Mouse (Mus musculus): ENCODE results near the gene Tcte1.

The Tcte1 gene

GRCm38 (mm10) chr17:45511757-45512156, 11.5 kb upstream of the Tcte1 start:
- in situ Hi-C loops (cut with MboI, MseI), result loop anchor here in 1 of 2 experiments (10.0 kb wide), 1 partner anchor 237 kb away; no protein-coding TSS in a partner anchor

- in situ Hi-C loops (cut with MboI, MseI), result loop anchor here in 1 of 2 experiments (10.0 kb wide), 1 partner anchor 240 kb away; no protein-coding TSS in a partner anchor
Observed at GRCm38 (mm10) chr17:45515204-45515726, 8.0 kb upstream of the Tcte1 start.

GRCm38 (mm10) chr17:45515806-45516205, 7.4 kb upstream of the Tcte1 start:
- in situ Hi-C loops (cut with MboI, MseI), result loop anchor here in 1 of 2 experiments (10.0 kb wide), 1 partner anchor 241 kb away; no protein-coding TSS in a partner anchor

GRCm38 (mm10) chr17:45516488-45516887, 6.7 kb upstream of the Tcte1 start:
- in situ Hi-C loops (cut with MboI, MseI), result loop anchor here in 1 of 2 experiments (10.0 kb wide), 1 partner anchor 242 kb away; no protein-coding TSS in a partner anchor

DNA sequence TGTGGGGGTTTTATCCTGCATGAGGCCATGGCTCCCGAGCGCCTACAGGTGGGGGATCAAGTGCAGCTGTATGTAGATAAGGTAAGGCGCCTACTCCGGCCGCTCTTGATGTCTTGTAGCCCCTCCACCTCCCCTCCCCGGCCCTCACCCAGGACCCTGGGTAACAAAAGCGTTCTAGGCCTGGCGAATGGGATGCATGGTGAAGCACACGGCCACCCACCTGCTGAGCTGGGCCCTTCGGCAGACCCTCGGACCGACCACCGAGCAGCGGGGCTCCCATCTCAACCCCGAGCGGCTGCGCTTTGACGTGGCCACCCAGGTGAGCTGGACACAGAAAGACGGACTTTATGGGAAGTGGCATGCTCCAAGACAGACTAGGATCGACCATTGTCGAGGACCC, 6.1 kb upstream of the Tcte1 start:
- in situ Hi-C loops (cut with MboI, MseI), result loop anchor here in 1 of 2 experiments (10.0 kb wide), 1 partner anchor 242 kb away; no protein-coding TSS in a partner anchor

DNA sequence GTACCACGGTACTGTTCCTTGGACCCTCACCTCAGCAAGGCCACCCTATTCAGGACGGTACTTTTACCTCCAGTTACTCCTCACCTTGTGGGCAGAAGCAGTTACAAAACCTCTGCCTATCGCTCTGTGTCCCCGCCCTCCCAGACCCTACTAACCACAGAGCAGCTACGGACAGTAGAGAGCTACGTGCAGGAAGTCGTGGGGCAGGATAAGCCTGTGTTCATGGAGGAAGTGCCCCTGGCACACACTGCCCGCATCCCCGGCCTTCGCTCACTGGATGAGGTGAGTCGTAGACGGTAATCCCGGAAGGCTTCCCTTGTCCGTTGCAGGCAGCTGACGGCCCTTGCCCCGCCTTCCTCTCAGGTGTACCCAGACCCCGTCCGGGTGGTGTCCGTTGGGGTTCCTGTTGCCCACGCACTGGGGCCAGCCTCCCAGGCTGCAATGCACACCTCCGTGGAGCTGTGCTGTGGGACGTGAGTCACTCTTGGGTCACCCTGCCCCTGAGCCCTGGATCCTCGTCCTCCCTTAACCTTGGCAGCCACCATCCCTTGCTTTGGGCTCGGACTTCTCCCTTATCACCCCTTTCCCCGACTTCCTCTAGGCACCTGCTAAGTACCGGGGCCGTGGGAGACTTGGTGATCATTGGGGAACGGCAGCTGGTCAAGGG, 5.6 kb upstream of the Tcte1 start:
- in situ Hi-C loops (cut with MboI, MseI), result loop anchor here in 1 of 2 experiments (10.0 kb wide), 1 partner anchor 243 kb away; no protein-coding TSS in a partner anchor

DNA sequence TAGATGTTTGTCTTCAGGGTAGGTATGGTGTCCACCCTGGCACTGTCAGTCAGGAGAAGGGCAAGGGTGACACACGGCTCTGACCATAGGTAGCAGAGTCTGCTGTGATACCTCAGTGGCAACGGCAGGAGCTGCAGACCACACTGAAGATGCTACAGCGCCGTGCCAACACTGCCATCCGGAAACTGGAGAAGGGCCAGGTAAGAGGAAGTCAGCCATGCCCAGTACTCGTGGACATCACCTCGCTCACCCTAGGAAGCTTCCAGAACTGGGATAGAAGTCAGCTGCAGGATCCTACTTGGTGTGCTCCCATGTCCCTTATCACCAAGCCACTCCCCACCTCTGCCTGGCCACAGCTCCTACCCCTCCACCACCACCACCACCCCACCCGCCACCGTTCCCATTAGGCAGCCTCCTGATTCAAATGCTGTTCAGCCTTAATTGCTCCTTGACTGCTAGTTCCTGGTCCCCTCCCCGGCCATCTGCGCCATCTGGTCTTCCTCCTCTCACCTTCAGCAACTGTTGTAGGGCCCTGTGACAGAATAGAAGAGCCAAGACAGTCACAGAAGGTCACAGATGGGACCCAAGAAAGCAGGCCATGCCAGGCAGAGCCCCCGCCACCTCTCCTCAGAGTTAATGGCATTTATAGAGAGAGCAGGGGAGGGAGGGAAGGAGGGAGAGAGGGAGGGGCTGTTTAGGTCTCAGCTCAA, 4.3 kb upstream of the Tcte1 start:
- in situ Hi-C loops (cut with MboI, MseI), result loop anchor here in 1 of 2 experiments (10.0 kb wide), 1 partner anchor 244 kb away; no protein-coding TSS in a partner anchor

- in situ Hi-C loops (cut with MboI, MseI), result no loop called here
Observed at GRCm38 (mm10) chr17:45520136-45520535, 3.1 kb upstream of the Tcte1 start.

- in situ Hi-C loops (cut with MboI, MseI), result no loop called here
Observed at GRCm38 (mm10) chr17:45524961-45525360, 1.7 kb downstream of the Tcte1 start.

DNA sequence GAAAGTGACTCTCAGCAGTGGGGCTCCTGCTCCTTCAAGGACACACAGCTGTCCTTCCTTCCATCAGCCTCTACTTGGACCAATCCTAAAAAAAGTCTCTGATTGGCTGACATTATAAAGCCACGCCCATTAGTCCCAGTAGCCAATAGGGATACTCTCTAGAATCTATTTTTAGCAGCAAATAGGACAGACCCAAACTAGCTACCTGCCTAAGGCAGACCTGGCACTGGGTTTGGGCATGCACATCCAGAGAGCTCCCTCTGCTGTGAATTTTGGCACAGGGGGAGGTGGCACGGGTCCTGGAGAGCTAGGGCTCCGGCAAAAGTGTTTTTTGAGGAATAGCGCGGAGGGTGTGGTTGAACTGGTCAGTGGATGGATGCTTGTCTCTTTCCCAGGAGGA, 3.3 kb downstream of the Tcte1 start:
- in situ Hi-C loops (cut with MboI, MseI), result no loop called here

GRCm38 (mm10) chr17:45530346-45530782, 7.1 kb downstream of the Tcte1 start:
- in situ Hi-C loops (cut with MboI, MseI), result no loop called here

- in situ Hi-C loops (cut with MboI, MseI), result no loop called here
Observed at GRCm38 (mm10) chr17:45532896-45533295, 9.7 kb downstream of the Tcte1 start.

GRCm38 (mm10) chr17:45536264-45536663, 13.0 kb downstream of the Tcte1 start:
- in situ Hi-C loops (cut with MboI, MseI), result no loop called here

- in situ Hi-C loops (cut with MboI, MseI), result no loop called here
Observed at GRCm38 (mm10) chr17:45538394-45538793, 15.2 kb downstream of the Tcte1 start.

GRCm38 (mm10) chr17:45539664-45540063, 16.4 kb downstream of the Tcte1 start:
- in situ Hi-C loops (cut with MboI, MseI), result loop anchor here in 1 of 2 experiments (10.0 kb wide), 1 partner anchor 525 kb away; no protein-coding TSS in a partner anchor

GRCm38 (mm10) chr17:45542129-45542528, 18.9 kb downstream of the Tcte1 start:
- in situ Hi-C loops (cut with MboI, MseI), result loop anchor here in 1 of 2 experiments (10.0 kb wide), 1 partner anchor 527 kb away; no protein-coding TSS in a partner anchor

DNA sequence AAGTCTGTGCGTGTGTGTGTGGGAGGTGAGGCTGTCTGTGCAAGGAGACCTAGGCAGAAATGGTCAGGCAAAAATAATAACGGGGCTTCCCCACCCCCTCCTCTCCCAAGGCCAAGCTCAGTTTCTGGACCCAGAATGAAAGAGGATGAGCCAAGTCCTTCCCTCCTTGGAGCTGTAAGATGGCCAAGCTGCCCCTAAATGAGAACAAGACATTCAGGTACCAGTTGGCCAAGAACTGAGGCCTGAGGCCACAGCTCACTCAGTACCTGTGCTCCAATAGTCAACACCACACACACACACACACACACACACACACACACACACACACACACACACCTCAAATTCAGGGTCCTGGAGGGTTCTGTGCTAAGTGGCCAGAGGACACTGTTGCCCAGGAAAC, 19.5 kb downstream of the Tcte1 start:
- in situ Hi-C loops (cut with MboI, MseI), result loop anchor here in 1 of 2 experiments (10.0 kb wide), 1 partner anchor 528 kb away; no protein-coding TSS in a partner anchor

DNA sequence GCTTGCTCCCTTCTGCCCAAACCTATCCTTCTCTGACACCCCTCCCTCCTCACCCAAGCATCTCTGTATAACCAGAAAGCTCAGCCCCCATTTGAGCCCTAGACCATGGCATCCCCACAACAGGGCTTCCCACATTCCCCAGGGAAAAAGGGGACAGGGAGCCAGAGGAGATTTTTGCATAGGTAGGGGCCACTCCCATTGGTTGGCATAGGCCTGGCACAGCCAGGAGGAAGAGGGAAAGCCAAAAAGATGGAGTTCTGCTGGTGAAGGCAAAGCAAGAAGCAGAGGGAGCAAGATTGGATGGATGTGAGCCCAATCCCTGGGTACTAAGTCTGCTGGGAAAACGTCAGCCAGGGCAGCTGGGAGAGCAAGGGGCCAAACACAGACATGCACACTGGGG, 19.9 kb downstream of the Tcte1 start:
- in situ Hi-C loops (cut with MboI, MseI), result loop anchor here in 1 of 2 experiments (10.0 kb wide), 1 partner anchor 528 kb away; no protein-coding TSS in a partner anchor

DNA sequence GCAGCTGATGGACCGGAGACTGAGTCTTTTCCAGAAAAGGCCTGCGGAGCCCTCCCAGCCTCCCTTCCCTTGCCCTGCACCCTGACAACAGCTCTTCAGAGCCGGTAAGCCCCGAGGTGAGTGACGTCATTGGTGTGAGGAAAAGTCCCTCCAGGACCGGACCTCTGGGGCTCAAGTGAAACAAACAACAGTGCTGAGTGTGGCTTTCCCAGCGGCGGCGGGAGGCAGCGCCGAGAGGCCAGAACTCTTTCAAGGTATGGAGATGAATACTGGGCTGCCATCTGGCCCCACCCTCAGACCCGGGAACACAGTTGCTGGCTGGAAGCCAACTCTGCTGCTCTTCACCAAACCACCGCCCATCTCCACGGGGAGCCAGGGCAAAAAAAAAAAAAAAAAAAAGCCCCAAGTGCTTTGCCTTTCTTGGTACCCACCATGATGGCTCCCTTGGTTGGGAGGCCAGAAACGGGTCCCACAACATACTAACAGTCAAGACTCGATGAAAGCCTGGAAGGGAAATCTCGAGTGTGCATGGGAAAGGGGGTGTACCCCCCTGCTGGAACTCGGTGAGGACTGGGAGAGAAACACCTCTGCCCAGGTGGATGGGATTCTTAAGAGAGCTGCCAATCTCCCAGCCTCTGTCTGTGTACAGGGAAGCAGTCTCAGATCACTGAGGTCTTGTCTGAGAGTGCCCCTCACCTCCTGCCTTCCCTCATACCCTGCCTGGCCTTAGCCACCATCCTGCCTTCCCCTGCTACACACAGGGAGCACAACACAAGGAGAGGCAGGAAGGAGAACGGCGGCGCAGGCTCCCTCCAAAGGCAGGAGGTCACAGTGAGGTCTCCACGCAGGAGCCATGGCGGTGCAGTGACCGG, 21.0 kb downstream of the Tcte1 start:
- in situ Hi-C loops (cut with MboI, MseI), result loop anchor here in 1 of 2 experiments (10.0 kb wide), 1 partner anchor 529 kb away; no protein-coding TSS in a partner anchor

- in situ Hi-C loops (cut with MboI, MseI), result loop anchor here in 1 of 2 experiments (10.0 kb wide), 1 partner anchor 530 kb away; no protein-coding TSS in a partner anchor
Observed at GRCm38 (mm10) chr17:45544873-45545277, 21.6 kb downstream of the Tcte1 start.

All from T-helper 17 cell (primary cell).